Mouse (Mus musculus) lung, adult 2 months (tissue): ENCODE data around the gene Sash1.

Experiments used
- CTCF ChIP-seq: fragments of 200-500 bp; IDR thresholded peaks from 2 replicates; pipeline ENCODE4 v1.5.1; 2011; ENCODE audit warnings: mild to moderate bottlenecking, low read length, control low read depth; ENCODE audit not compliant: insufficient read depth
- POLR2A ChIP-seq: fragments of 200-500 bp; IDR thresholded peaks from 2 replicates; pipeline ENCODE4 v1.6.1; 2011; ENCODE audit warnings: low read depth, mild to moderate bottlenecking, control low read depth, low read length, borderline replicate concordance; ENCODE audit errors: extremely low read depth

GRCm38 (mm10) chr10:8812807-8813206 lies 73.1 kb downstream of the Sash1 start:
- no peak for TF ChIP-seq POLR2A
- no peak for TF ChIP-seq CTCF
